Mouse (Mus musculus): ENCODE measurements around the gene Lilr4b.

GRCm38 (mm10) chr10:51455762-51456161, 24.7 kb upstream of the Lilr4b start:
- TF ChIP-seq MAX (IDR thresholded peaks at IDR 0.05) (no peak), CTCF (IDR thresholded peaks at IDR 0.05; ENCODE audit: control insufficient read depth, insufficient read depth, insufficient read length) (no peak), FOSL1 (IDR thresholded peaks at IDR 0.05; ENCODE audit: insufficient read depth, low read length, poor library complexity, severe bottlenecking) (no peak), MYOG (IDR thresholded peaks at IDR 0.05; ENCODE audit: control insufficient read depth, extremely low read depth, insufficient read length) (no peak)
